Mouse (Mus musculus) embryo, embryonic 10.5 days (tissue): ENCODE results near the gene Vti1a.

Source experiments
- DNase-seq: peaks from one replicate; pipeline ENCODE4 v3.0.0-alpha.2; 2015; ENCODE audit warnings: low spot score

The Vti1a gene

GRCm38 (mm10) chr19:55380764-55381163 is 64.7 kb downstream of the Vti1a start:
- DNase-seq = peak; percentile 77

- DNase-seq = no peak
Observed at GRCm38 (mm10) chr19:55381343-55381742, 65.2 kb downstream of the Vti1a start.

DNA sequence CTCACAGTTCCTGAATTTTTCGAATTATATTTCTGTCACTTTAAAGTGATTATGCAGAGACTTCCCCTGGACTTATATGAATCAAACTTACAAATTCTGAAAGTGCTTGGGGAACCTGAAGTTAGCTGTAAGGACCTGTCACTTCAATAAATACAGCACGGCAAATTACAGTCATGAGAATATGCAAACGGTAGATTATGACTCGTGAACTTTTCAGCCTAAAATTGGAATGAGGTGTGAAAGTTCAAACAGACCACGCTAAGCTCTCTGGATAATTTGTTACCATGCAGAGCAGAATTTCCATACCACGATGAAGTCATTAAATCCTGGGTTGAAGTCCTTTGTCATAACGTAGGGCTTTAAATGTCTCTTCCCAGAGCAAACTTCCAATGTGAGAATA is 66.7 kb downstream of the Vti1a start:
- no peak for DNase-seq

DNA sequence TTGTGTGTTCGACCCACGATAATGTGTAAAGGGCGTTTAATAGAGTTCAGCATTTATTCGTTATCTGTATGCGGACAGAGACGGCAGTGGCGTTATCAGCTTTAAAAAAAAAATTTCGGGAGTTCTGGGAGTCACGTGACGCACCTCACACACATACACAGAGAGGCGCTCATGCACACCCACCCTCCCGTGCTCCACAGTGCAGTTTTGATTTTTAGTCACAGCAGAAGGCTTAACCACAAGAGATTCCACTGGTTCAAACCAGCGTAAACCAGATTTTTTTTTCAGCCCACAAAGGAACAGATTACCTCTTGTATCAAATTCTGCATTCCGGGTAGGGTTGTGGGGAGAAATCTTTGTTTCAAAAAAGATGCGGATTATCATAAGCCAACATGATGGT is 68.5 kb downstream of the Vti1a start:
- DNase-seq = peak; percentile 38

DNA sequence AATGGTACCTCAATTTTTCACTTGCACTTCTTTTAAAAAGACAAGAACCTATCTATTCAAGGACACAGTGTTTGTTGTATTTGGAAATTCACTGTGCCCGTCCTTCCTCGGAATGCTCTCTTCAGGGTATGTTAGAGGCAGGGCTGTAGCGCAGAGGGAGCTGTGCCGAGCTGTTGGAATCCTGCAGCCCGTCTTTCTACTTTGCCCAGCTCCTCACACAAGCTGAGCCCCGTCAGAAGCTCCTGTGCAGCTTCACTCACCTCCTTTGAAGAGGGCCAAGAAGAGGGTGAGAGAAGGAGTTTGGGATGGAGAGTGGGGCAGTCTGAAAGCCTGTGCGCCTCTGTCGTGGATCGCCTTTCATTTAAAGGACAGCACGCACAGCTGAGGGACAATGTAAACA is 72.9 kb downstream of the Vti1a start:
- DNase-seq = no peak

- DNase-seq = no peak
Observed at GRCm38 (mm10) chr19:55390323-55390722, 74.2 kb downstream of the Vti1a start.

- DNase-seq = no peak
Observed at GRCm38 (mm10) chr19:55401638-55402037, 85.5 kb downstream of the Vti1a start.

DNA sequence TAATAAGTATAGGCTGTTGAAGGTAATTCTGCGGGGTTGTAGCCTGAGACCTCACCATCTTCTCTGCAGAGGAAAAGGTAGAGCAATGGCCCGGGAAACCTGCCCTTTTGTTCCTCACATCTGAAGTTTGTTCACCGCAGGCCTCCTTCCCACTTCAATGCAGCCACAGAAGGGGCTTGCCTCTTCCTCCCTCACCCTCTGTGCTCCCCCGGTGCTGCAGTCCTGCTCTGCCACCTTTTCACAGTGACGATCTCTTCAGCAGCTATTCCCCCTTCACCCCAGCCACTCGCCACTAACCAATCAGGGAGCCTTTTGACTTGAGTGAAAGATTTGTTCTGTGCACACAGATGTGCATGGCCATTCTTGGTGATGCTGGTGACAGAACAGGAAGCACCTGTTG is 92.4 kb downstream of the Vti1a start:
- DNase-seq = no peak

GRCm38 (mm10) chr19:55411415-55411814 is 95.3 kb downstream of the Vti1a start:
- no peak for DNase-seq

DNA sequence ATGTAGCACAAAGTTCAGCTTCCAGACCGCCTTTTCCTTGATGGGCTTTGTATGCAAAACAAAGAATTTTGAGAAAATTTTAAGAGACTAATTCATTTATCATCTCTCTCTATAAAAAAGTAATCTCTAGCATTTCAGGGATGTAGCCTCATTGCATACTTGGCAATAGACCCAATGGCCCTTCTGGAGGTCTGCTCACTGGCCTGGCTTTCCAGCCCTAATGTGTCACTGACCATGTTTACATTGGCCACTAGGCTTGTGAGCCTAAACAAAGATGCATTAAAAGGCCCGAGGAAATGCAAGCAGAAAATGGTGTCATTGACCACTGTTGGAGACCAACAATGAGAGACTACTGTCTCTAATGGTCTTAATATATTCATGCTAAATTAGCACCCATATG is 95.8 kb downstream of the Vti1a start:
- no peak for DNase-seq

- DNase-seq = peak; percentile 87
Observed at GRCm38 (mm10) chr19:55414050-55414449, 98.0 kb downstream of the Vti1a start.

DNA sequence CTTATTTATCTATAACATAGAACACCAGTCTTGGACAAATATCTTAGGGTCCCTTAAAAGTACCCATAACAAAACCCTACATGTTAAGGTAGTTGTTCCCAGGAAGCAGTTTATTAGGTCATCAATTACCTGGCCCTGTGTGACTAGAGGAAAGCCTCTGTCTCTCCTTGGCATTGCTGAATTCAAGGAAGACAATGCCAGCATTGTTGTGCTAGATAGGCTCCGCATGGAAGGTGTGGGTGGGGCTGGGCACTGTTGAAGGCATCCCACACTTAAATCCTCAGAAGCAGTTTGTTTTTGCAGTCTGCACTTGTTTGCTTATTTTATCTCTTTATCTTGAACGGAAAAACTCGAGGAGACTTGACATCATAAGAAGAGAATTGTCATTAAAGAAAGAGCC is 102.7 kb downstream of the Vti1a start:
- no peak for DNase-seq

DNA sequence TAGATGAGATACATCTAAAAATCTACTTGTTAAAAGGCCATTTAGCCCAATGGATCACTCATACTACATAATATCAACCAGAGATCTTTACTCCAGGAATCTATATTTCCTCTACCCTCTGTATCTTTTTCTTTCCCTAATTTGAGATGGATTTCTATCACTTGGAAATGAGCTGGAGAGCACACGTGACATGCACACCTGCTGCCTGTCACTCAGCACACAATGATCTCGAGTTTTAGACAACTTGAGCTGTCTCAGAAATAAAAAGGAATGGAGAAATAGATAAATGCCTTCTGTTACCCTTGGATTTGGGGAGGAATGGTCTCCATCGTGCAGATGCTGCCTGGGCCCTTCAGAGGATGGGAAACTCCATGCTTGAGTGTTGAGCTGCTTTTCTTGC is 103.9 kb downstream of the Vti1a start:
- DNase-seq = no peak

GRCm38 (mm10) chr19:55421816-55422215 is 105.7 kb downstream of the Vti1a start:
- DNase-seq = no peak

- peak; percentile 52 for DNase-seq
Observed at GRCm38 (mm10) chr19:55422311-55423064, 106.4 kb downstream of the Vti1a start.

DNA sequence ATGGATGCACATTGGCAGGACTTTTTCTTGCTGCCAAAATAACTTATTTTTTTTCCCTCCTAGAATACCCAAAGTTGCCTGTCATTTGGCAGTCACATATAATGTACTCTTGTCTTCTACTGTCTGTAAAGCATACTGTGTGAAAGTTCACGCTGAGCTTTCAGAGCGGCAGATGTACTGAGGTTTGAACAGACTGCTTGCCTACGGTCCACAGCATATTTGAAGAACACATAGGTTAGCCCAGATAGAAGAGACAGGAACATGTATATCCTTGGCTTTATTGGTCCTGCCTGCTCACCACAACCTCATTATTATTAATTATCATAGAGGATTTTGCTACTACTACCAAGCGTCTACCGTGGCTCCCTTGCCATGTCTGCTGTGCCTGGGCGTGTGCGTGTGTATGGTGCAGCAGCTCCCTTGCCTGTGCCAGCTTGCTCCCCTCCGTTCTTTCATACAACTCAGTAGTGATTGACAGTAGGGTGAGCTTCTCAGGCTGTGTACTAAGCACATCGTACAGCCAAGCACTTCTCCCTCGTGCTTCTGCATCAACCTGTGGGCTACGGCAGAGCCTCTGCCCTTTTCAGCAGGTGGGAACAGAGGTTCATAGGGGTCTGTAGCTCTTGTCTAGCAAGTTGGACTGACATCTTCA is 107.1 kb downstream of the Vti1a start:
- no peak for DNase-seq

GRCm38 (mm10) chr19:55423952-55424351 is 107.9 kb downstream of the Vti1a start:
- no peak for DNase-seq

DNA sequence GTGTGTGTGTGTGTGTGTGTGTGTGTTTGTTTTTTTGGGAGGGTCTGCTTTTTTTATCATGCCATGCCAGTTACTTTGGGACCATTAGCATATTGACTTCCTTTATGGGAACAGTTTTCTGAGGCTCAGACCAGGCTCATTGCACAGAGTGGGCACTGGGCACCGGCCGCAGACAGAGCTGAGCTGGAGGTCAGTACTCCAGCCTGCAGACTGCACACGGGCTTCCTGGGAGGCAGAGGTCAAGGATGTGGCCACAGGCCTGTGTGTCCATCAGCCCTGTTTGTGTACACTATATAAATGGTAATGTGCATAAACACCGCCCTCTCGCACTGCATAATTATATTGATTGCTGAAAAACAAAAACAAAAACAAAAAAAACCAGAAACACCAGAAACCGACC is 108.4 kb downstream of the Vti1a start:
- DNase-seq = no peak

DNA sequence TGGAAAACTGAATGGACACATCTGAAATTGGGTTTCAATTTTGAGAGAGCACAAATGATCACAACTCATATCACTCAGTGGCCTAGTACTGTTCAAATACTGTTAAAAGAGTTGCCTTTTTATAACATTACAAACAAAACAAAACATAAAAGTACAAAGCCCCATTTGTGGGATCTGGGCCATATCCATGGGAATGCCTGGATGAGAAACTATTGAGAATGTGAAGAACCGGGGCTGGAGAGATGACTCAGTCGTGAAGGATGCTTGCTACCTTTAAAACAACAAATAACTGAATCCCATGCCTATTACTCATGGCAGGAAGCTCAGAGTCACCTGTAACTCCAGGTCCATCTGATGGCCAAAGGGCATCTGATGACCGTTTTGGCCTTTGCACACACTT is 124.2 kb downstream of the Vti1a start:
- DNase-seq = no peak

DNA sequence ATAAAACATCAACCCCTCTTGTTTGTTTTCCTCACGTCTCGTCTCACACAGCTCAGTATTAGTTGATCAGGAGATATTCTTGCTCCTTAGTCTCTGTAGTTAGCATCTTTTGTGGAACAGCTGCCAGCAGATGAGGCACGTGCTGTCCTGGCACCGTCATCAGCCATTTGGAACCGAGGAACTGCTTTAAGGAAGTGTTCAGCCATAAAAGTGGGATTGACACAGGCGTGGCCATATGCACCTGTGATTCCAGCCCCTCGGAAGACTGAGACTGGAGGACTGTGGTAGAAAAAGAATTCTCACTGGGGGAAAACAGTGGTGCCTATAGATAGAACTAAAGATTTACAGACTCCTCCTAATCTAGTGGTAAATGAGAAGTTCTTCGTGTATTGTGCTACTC is 127.5 kb downstream of the Vti1a start:
- DNase-seq = no peak

DNA sequence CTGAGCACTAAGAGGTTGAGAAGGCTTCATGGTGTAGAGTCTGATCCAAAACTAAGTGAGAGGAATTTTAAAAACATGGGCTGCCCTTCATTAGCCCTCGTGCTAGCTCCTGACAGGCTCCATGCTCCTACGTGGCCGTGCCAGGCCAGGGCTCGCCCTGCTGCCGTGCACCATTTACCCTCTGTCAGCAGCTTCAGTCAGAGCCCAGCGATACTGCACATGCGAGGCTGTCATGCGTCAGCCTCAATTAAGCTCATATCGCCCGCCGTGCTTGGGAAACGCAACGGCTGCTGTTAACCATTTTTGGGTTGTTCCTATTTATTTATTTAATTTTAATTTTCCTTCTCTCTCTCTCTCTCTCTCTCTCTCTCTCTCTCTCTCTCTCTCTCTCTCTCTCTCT is 133.0 kb downstream of the Vti1a start:
- peak; percentile 28 for DNase-seq

GRCm38 (mm10) chr19:55449506-55449905 is 133.4 kb downstream of the Vti1a start:
- peak; percentile 22 for DNase-seq

- peak; percentile 17 for DNase-seq
Observed at GRCm38 (mm10) chr19:55456325-55457091, 140.4 kb downstream of the Vti1a start.
